Mouse (Mus musculus) thymus, postnatal 14 days (tissue): Measurements from ENCODE around the gene H2al1e.
"Not testable (repeated sequence)": the region's sequence is repeated elsewhere in the genome, so short reads cannot be mapped to it uniquely, and the experiment has no call there.

Source experiments
- DNase-seq: peaks from one replicate; pipeline ENCODE4 v3.0.0; 2021

Gene H2al1e

GRCm38 (mm10) chrX:11311634-11312033 lies at the start of gene H2al1e:
Gene H2al1e (plus strand): TSS chrX:11311934.
- not testable (repeated sequence) for DNase-seq

- no peak for DNase-seq
Observed at GRCm38 (mm10) chrX:11264918-11265317, 46.8 kb upstream of the H2al1e start.

GRCm38 (mm10) chrX:11267791-11268190 lies 43.9 kb upstream of the H2al1e start:
- no peak for DNase-seq

- no peak for DNase-seq
Observed at GRCm38 (mm10) chrX:11269074-11269473, 42.7 kb upstream of the H2al1e start.

- no peak for DNase-seq
Observed at GRCm38 (mm10) chrX:11273190-11273589, 38.5 kb upstream of the H2al1e start.

GRCm38 (mm10) chrX:11277083-11277482 lies 34.7 kb upstream of the H2al1e start:
- DNase-seq: no peak

- DNase-seq: no peak
Observed at GRCm38 (mm10) chrX:11280741-11281140, 31.0 kb upstream of the H2al1e start.

GRCm38 (mm10) chrX:11288306-11288882 lies 23.3 kb upstream of the H2al1e start:
- no peak for DNase-seq

- DNase-seq: no peak
Observed at GRCm38 (mm10) chrX:11289244-11289643, 22.5 kb upstream of the H2al1e start.

GRCm38 (mm10) chrX:11298957-11299356 lies 12.8 kb upstream of the H2al1e start, which contains the start of gene H2al1a:
Gene H2al1a (plus strand): TSS chrX:11299257.
- DNase-seq: not testable (repeated sequence)

GRCm38 (mm10) chrX:11302132-11302531 lies 9.6 kb upstream of the H2al1e start, which contains the start of gene H2al1b:
Gene H2al1b (plus strand): TSS chrX:11302432.
- DNase-seq: not testable (repeated sequence)

GRCm38 (mm10) chrX:11305355-11305754 lies 6.4 kb upstream of the H2al1e start, which contains the start of gene H2al1c:
Gene H2al1c (plus strand): TSS chrX:11305655.
- DNase-seq: not testable (repeated sequence)

GRCm38 (mm10) chrX:11308524-11308923 lies 3.2 kb upstream of the H2al1e start, which contains the start of gene H2al1d:
Gene H2al1d (plus strand): TSS chrX:11308824.
- not testable (repeated sequence) for DNase-seq

GRCm38 (mm10) chrX:11314858-11315257 lies 3.1 kb downstream of the H2al1e start, which contains the start of gene H2al1f:
Gene H2al1f (plus strand): TSS chrX:11315158.
- not testable (repeated sequence) for DNase-seq

- DNase-seq: not testable (repeated sequence)
Observed at GRCm38 (mm10) chrX:11317956-11318355, 6.2 kb downstream of the H2al1e start, which contains the start of gene H2al1g. Gene H2al1g (plus strand): TSS chrX:11318256.

- DNase-seq: not testable (repeated sequence)
Observed at GRCm38 (mm10) chrX:11321192-11321591, 9.5 kb downstream of the H2al1e start, which contains the start of gene H2al1h. Gene H2al1h (plus strand): TSS chrX:11321492.

- DNase-seq: not testable (repeated sequence)
Observed at GRCm38 (mm10) chrX:11324359-11324758, 12.6 kb downstream of the H2al1e start, which contains the start of gene H2al1i. Gene H2al1i (plus strand): TSS chrX:11324659.

GRCm38 (mm10) chrX:11327522-11327921 lies 15.8 kb downstream of the H2al1e start, which contains the start of gene H2al1j:
Gene H2al1j (plus strand): TSS chrX:11327822.
- not testable (repeated sequence) for DNase-seq

GRCm38 (mm10) chrX:11345762-11346161 lies 34.0 kb downstream of the H2al1e start:
- DNase-seq: no peak

GRCm38 (mm10) chrX:11346756-11347155 lies 35.0 kb downstream of the H2al1e start:
- DNase-seq: no peak

GRCm38 (mm10) chrX:11360823-11361222 lies 49.1 kb downstream of the H2al1e start:
- no peak for DNase-seq

GRCm38 (mm10) chrX:11361261-11361660 lies 49.5 kb downstream of the H2al1e start:
- no peak for DNase-seq
